Mouse (Mus musculus): Measurements from ENCODE around the gene Cdc42.

Gene Cdc42

DNA sequence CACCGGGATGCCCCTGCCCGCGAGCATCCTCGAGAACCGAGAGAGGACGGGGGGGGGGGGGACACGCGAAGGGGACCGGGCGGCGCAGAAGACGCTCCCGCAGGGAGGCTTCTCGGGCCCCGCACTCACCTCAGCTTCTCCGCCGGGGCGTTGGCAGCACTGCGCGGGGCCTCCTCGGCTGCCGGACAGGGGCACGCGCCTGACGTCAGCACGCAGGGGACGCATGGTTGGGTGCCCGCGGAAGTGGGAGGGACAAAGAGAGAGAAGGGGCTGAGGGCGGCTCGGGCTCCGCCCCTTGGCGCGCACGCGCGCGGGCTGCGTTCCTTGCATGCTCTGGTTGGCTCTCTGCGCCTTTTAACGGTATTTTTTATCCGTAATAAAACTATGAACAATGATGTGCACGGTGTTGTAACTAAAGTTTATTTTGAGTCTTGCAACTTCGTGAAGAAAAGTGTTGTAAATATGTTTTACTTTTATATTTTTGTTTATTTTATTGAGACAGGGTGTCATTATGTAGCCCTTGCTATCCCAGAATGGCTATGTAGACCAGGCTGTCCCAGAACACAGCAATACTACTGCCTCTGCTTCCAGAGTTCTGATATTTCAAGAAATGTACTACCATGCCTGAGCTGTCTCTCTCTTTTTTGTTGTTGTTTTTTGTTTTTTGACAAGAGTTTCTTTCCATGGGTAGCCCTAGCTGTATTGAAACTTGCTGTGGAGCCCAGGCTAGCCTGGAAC, at the start of gene Cdc42:
Gene Cdc42, minus strand, starts transcription at position 204 of the 738 bp plus-strand sequence.
- DNase-seq (ENCODE audit: low read depth): peak; percentile 98

DNA sequence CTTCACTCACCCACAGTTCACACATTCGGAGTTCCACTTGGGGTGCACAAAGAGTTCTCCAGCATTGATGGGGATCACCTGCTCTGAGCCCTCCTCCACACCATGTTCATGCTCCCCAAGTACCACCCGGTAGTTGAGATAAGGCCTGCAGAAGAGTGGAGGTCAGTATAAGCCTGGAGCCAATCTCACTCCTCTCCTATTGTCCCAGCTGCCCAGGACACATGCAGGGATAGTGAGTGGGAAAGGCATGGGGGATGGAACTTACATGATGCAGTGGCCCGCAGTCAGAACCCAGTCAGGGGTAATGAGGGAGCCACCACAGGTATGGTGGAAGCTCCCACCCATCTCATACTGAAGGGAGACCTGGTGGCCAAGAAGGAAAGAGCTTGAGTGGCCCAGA, 48.1 kb upstream of the Cdc42 start:
- no peak for DNase-seq (ENCODE audit: low read depth)

DNA sequence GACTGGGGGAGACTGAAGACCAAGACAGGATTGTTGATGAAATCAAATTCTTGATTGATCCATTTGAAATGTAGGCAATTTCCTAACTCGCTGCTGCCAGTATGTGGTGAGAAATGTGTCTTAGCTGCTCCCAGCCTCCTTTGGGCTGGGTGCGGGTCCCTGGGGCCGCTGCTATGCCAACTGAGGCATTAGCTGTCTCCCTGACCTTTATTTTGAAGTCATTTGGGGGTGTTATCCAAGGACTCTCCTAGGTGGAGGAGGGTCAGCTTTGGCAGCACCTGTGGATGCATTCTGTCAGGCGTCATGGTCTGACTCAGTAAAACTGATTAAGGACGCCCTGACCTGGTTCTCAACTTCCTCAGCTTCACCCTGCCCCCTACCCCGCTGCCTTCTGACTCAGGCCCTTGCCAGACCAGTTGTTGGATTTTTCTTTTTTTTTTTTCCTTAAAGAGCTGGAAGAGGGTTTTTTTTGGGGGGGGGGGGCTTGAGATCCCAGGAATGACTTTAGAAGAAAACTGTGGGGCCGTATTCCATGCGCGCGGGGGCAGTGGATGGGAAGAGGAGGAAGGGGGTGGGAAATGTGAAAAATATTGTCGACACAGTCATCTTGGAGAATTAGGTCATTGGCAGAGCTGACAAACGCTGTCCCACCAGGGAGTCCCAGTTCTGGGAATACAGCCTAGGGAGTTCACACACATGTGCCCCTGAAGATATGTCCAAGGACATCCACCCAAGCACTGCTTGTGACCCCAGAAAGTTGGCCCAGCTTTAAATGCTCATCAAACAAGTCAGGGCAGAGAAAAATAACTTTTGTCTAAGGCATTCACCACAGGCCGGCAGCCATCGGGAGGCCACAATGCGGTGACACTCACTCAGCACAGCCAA, 39.4 kb upstream of the Cdc42 start:
- no peak for DNase-seq (ENCODE audit: low read depth)

DNA sequence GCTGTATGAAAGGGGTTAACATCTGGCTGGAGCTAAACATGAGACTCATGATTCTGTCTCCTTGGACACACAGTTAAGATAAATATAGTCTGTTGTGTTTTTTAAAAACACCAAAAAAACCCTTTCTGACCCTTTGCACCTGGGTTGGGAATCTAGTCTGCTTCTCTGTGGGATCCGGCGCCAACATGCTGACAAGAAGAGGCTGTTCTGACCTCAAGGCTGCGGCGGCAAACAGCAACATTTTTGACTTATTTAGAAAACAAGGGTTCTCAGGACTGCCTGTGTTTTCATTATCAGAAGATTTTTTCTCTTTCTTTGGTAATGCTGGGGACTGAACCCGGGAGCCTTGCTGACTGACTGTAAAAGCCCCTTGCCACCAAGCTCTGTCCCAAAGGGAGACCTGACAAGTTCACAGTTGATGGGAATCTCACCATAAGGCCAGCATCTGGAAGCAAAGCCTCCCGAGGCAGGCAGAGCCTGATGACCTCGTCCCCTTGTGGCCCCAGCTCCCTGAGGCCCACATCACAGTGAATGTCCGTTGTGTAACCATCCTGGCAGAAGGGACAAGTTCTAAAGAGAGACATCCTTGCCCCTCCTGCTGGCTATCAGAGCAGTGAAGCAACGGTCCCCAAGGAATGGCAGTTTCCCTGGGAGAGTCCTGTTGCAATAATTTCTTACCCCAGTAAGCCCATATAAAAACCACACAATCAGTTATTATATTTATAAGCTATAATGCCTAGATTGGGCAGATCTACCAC, 36.0 kb upstream of the Cdc42 start:
- no peak for DNase-seq (ENCODE audit: low read depth)

DNA sequence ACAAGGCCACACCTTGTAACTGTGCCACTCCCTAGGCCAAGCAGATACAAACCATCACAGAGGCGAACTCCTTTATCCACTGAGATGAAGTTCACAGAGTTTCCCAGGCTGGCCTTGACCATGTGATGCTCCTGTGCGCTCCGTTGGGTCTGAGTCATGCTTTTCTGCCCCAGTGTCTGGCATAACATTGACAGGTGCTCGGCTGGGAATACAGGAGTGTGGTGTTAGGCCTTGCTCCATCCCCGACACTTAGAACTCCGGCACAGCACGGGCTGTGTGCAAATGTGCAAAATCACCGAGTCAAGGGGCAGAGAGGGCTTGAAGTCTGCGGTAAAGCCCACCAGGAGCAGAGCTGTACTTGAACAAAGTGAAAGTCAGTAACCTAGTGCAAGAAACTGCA, 35.4 kb upstream of the Cdc42 start:
- DNase-seq (ENCODE audit: low read depth): no peak

DNA sequence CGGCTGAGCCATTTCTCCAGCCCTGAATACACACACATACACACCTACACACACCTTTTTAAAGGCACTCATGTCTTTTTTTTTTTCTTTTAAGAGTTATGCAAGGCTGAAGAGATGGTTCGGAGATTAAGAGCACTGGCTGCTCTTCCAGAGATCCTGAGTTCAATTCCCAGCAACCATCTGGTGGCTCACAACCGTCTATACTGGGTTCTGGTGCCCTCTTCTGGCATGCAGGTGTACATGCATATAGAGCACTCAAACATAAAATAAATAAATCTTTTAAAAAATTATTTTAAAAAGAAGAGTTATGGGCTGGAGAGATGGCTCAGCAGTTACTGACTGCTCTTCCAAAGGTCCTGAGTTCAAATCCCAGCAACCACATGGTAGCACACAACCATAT, 33.8 kb upstream of the Cdc42 start:
- peak; percentile 56 for DNase-seq (ENCODE audit: low read depth)

DNA sequence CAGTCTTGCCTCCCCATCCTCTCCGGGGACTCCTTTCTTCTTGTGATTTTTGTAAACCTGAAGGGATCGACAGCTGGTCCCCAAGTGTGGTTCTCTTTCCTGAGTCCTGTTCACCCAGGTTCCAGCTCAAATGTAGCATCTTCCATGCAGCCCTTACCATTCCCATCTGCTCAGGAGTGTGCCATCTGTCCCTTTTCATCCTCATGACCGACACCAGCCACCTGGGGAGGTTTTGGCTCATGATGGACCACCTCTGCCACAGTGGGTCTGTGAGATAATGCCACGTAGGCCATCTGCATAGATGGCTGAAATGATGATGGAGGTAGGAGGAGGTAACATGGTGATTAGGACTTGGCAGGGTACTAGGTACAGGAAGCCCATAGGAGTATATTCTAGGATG, 32.7 kb upstream of the Cdc42 start:
- no peak for DNase-seq (ENCODE audit: low read depth)

DNA sequence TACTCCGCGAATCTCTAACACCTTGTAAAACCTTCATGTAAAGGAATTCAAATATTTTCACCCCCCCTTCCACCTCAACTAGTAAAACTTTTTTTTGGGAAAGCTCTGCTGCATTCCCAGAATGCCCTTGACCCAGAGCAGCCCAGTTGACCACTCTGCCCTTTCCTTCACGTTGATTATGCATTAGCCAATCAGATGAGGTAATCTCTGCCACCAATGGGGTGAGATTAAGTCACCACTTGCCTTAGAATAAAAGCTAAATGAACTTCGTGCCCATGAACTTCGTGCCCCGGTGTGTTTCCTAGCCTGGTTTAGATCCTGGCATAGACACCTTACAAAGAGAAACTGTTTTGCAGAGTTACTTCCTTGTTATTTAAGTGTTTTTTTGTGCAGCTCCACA, 31.5 kb upstream of the Cdc42 start:
- peak; percentile 44 for DNase-seq (ENCODE audit: low read depth)

DNA sequence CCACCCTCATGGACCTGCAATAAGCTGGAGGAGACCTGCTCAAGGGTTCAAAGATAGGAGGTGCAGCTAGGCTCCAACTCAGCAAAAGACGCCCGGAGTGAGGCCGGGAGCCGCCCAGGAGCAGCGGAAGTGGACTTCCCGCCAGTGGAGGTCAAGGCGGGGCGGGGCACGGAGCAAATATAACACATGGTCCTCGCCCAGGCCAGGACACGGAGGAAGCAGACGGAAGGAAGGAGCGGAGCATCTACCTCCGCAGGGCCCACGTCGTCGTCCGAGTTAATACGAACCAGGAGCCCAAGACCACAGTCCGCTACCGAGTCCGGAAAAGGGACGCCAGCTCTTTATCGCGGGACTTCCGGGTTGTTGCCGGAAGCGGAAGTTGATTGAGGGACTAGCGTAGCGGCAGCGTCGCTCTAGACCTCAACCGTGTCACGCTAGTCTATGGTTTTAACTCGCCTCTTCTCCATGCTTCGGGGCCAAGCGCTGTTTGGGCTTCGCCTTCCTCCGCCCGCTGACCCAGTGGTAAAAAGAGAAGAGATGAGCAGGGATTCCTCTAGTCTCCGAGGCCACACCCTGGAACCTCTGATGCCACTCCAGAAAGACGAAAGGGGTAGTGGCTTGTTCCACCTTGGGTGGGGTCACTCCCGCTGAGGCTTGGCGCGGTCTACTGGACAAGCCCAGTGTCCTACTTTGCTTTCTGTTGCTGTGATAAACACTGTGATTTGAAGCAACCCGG, 30.7 kb upstream of the Cdc42 start:
- DNase-seq (ENCODE audit: low read depth): peak; percentile 91

DNA sequence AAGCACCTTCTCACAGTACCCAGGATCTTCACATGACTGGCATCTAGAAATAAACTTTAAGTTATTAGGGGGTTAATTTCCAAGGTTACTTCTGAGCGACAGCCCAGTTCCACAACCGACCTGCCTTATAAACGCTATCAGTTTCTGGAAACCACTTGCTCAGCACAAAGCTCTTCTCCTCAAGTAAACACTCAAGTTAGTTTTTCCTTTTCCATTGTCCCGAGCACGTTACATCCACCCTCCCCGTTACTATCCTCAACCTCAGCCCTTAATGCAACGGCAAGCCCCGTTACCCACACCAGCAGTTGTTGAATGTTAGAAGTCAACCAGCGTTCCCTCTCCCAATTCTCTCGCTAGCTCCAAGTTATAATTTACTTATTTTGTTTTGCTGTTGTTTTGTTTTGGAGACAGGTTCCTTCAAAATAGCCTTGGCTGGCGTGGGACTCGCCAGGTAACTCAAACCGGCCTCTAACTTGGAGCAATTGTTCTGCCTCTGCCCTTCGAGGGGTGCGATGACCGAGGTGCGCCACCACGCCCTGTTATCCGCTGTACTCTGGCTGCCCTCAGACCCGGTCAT, 30.1 kb upstream of the Cdc42 start:
- peak; percentile 53 for DNase-seq (ENCODE audit: low read depth)

DNA sequence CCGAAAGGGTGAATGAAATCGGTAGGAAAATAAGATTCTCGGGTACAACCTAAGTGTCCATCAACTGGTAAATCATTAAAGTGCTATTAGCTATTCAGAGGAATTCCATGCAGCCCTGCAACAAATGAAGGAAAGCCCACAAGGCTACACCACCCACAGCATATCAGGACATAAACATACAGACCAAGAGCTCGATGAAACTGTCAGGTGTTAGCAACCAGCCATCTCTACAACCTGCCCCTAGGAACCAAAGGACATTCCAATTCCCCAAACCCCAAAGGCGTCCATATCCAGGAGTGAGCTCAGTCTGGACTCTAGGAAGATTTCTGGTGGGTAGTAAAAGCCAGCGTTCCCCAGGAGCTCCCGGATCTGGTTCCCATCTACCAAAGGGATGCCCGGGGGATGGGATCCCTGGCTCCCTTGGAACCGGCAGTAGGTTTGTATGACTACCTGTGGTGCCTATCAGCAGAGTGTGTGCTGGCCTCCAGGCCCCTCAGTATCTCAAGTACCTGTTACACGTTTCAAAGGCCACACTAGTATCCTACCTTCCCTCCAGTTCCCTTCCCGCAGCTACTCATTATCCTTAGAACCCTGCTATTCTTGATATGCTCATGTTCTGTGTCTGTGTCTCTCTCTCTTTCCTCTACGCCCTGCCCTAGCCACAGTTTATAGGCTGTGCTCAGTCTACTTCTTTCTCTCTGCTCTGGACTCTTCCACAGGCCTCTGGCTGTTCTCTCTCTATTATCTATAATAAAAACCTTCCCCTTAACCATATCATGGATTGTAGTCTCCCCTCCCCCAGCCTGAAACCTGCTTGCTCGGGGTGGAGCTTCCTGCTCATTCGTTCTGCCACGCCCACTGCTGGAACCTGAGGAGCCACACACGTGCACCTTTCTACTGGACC, 23.4 kb upstream of the Cdc42 start:
- DNase-seq (ENCODE audit: low read depth): no peak

DNA sequence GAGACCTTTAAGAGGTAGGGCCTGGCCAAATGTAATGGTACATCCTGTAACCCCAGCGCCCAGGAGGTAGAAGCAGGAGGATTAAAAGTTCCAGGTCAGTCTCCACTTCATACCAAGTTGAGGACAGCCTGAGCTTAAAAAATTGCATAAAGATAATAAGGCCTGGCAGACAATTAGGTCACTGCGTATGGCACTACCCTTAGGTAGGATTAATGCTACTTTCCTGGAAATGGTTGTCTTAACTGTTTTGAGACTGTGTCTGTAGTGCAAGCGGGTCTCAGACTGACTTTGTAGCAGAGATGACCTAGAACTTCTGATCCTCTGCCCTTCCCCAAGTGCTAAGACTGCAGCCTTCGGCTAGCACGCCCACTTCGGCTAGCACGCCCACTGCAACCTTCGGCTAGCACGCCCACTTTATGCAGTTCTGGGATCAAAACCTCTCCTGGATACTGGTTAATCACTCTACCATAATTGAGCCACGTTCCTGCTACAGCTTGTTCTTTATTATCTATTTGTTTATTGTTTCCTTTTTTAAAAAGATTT, 22.3 kb upstream of the Cdc42 start:
- no peak for DNase-seq (ENCODE audit: low read depth)

DNA sequence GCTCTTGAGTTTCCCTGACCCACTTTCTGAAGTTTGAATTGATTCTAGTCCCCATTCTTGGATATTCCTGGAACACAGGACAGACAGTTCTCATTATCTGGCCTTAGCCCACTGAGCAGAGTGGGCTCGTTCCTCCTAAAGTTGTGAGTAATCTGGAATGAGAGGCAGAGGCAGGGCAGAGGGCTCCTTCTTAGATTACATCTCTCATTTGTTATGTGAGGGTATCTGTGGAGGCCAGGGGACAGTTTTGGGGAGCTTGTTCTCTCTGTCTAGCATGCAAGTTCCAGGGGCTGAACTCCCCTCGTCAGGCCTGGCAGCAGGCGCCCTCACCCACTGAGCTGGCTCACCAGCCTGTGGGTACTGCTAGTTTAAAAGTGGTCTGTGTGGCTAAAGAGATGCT, 21.6 kb upstream of the Cdc42 start:
- no peak for DNase-seq (ENCODE audit: low read depth)

DNA sequence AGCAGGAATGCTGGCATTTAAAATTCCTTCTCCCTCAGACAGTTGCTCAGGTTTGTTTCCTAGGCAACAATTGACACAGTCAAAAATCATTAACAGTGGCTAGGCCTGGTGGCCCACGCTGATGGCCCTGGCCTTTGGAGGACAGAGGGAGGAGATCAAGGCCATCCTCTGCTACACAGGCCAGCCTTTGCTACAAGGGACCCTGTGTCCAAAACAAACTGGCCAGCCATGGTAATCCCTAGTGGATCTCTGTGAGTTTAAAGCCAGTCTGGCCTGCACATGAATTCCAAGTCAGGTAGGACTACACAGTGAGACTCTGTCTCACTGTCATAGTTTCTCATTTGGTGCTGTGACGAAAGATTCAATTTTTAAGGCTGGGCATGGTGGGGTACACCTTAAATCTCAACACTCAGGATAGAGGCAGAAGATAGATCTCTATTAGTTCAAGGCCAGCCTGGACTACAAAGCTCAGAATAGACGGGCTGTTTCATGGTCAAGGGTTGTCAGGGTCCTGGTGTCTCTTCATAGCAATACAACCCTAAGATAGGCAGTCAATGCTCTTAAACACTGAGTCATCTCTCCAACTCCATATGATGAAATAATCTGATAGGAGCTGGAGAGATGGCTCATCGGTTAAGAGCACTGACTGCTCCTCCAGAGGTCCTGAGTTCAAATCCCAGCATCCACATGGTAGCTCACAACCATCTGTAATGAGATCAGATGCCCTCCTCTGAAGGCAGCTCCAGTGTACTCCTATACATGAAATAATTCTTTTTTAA, 20.2 kb upstream of the Cdc42 start:
- DNase-seq (ENCODE audit: low read depth): no peak

DNA sequence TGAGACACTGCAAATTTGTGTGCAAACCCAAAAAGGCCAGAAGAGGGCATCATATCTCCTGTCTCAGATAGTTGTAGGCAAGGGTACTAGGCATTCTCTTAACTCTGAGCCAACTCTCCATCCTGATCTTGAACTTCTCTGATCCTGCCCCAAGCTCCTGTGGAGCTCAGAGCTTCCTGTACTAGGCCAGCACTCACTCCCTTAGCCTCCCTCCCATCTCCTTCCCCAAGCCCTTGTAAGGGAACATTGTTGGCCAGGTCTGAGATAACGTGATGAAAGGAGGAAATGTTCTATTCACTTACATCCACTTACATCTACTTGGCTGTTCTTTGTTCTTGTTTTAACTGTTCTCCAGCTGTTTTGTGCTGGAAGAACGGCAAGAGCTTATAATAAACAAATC, 19.3 kb upstream of the Cdc42 start:
- no peak for DNase-seq (ENCODE audit: low read depth)

DNA sequence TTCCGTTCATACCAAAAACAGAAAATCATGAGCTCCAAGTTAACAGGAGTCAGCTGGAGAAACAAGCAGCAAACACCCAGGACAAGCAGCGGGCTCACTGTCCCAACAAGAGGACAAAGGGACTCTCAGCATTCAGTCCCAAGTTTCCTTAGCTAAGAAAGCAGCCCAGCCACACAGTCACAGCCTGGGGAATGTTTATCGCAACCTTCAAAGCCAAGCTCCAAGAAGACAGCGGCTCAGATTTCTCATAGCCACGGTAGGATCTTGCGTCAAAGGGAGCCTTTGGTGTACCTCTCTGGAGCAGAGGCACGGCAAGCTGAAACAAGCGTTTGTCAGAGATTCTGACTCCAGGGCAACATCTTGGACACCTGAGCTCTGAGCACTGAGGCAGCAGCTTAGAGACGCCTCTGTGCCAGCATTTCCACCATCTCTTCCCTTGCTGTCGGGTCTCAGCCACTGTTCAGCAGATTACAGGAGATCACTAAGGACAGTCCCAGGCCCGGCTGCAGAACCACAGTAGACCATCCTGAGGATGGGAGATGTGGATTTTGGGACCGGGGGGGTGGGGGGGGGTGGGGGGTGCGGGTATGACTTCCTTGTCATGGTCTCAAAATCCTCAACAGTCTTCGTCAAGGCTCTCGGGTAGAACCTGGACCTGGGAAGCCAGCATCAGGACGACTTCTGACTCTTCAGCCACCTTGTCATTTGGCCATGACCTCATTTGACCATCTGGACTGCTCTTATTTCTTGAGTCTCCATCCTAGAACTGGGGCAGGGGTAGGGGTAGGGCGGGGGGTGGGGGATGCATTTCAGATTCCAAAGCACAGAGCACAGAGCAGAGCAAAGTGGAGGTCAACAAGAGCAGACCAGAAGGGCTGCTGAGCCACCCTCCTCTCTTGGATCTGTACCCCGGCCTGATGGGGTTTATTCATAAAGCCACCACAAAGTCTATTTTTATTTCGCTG, 18.1 kb upstream of the Cdc42 start:
- DNase-seq (ENCODE audit: low read depth): no peak

DNA sequence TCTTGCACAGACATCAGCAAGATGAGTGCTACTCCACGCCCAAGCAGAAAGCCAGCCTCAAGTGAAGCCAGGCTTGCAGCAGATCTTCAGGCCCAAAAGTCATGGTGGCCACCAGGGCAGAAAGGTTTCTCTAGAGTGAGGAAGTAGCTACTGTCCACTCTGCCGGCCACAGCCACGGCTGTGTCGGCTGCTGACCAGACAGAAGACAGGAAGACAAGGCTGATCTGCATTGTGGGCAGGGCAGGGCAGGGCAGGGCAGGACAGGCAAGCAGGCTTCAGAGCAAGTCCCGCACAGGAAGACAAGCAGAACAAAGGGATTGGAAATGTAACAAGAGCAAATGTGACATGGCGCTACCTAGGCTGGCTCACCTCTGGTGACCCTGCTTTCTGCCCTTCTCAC, 16.2 kb upstream of the Cdc42 start:
- DNase-seq (ENCODE audit: low read depth): no peak
